In genomic region chr16:90534591-90534990, GRCm38 (mm10) we compare ENCODE assay signal across 21 mouse cellular contexts.
DNase-seq lines count a peak whose midpoint lies in the region; ATAC-seq lines count a peak whose summit lies in the region.
"Had no signal": no experiment of that assay in that cellular context is flagged by ENCODE, and none has a peak within 500 bp of the region (broad histone marks: within the 10 kb centered on the region; RNA-seq: fewer than 3 reads in every experiment).

No protein-coding gene starts in this region.

- H3K9ac ChIP-seq in lung, embryonic 15.5 days = no peak overlapping the region
- H3K9ac ChIP-seq: embryonic facial prominence, embryonic 13.5 days; forebrain, embryonic 13.5 days; forebrain, postnatal 0 days; heart, embryonic 12.5 days; hindbrain, embryonic 14.5 days; intestine, embryonic 15.5 days had no signal

- peak overlapping the region; percentile 22 for H3K27ac ChIP-seq in lung, embryonic 15.5 days
- H3K27ac ChIP-seq: forebrain, embryonic 13.5 days; gastrocnemius, adult 2 months; hindbrain, embryonic 14.5 days; intestine, embryonic 15.5 days had no signal

- 51% methylated on average over 8 of the region's 8 CpGs for WGBS in lung, embryonic 15.5 days

- H3K27me3 ChIP-seq in lung, embryonic 15.5 days = no peaks in the 10 kb centered on the region
- H3K27me3 ChIP-seq: embryonic facial prominence, embryonic 13.5 days; forebrain, embryonic 13.5 days; heart, embryonic 12.5 days; intestine, embryonic 15.5 days had no signal

- no peak for ATAC-seq in lung, embryonic 15.5 days (ENCODE audit: borderline replicate concordance, extremely low read depth, low FRiP score, low TSS enrichment)
- ATAC-seq: activated CD4-positive, CD25-positive, alpha-beta regulatory T cell, adult 4 months; forebrain, embryonic 13.5 days; forebrain, postnatal 0 days; intestine, embryonic 15.5 days had no signal

- H3K36me3 ChIP-seq in lung, embryonic 15.5 days = no peaks in the 10 kb centered on the region
- H3K36me3 ChIP-seq: embryonic facial prominence, embryonic 13.5 days; G1E; heart, embryonic 12.5 days; hindbrain, embryonic 10.5 days; intestine, embryonic 15.5 days had no signal

- peaks cover 7% of the 10 kb centered on the region for H3K4me1 ChIP-seq in lung, embryonic 15.5 days
- H3K4me1 ChIP-seq: intestine, embryonic 15.5 days had no signal

- H3K4me2 ChIP-seq in lung, embryonic 15.5 days = no peak overlapping the region
- H3K4me2 ChIP-seq: embryonic facial prominence, embryonic 13.5 days; forebrain, embryonic 13.5 days; heart, embryonic 12.5 days; hindbrain, embryonic 14.5 days; intestine, embryonic 15.5 days had no signal

- no peak for DNase-seq in lung, adult 18-20 months
- DNase-seq in ES-CJ7 (ENCODE audit: low read depth, low spot score) (peak; percentile 50), ZHBTc4 (ENCODE audit: low read depth, low spot score) (peak; percentile 65)
- peak; percentile 70 for DNase-seq in adrenal gland, postnatal 14 days
- no peak for DNase-seq in frontal cortex, adult 2 months (ENCODE audit: extremely low spot score in 1 of 2, low spot score in 1 of 2)
- DNase-seq in spleen, postnatal 4 days (ENCODE audit: low spot score in 2 of 2) = no peak
- DNase-seq: cerebellum, adult 11 months; cerebellum, adult 8-10 months; cerebellum, postnatal 25 days; forebrain, postnatal 0 days; gastrocnemius, adult 2 months; gastrocnemius, postnatal 25 days had no signal

- no peaks in the 10 kb centered on the region for H3K9me3 ChIP-seq in lung, embryonic 15.5 days
- H3K9me3 ChIP-seq: embryonic facial prominence, embryonic 13.5 days; forebrain, embryonic 13.5 days; heart, embryonic 12.5 days; hindbrain, embryonic 10.5 days; intestine, embryonic 15.5 days had no signal

- H3K4me3 ChIP-seq in lung, embryonic 15.5 days = no peak overlapping the region
- H3K4me3 ChIP-seq: embryonic facial prominence, embryonic 13.5 days; forebrain, embryonic 13.5 days; gastrocnemius, adult 2 months; heart, embryonic 12.5 days; hindbrain, embryonic 10.5 days; intestine, embryonic 15.5 days had no signal

Comparison
In these comparisons a context has a peak if more than half of its experiments do, and no peak if none do; other contexts are left out.
1. DNase-seq: peak in ES-CJ7 (single experiment), ZHBTc4 (single experiment) and adrenal gland, postnatal 14 days (single experiment); none in lung, adult 18-20 months (0 of 2), frontal cortex, adult 2 months (0 of 2) and spleen, postnatal 4 days (0 of 2).